Mouse (Mus musculus): Measurements from ENCODE around the gene Gucy2g. TPM values are rescaled to one million over a fixed set of nuclear protein-coding genes. Genes with fewer than 3 reads are reported as not detected.
"Not testable (repeated sequence)": the region's sequence is repeated elsewhere in the genome, so short reads cannot be mapped to it uniquely, and the experiment has no call there.

The Gucy2g gene
- polyA plus RNA-seq, 1 experiment from 2014 or later, result not detected

GRCm38 (mm10) chr19:55169236-55169729 lies 71.8 kb downstream of the Gucy2g start:
- not testable (repeated sequence) for H3K4me2 ChIP-seq (ENCODE audit: low read depth); H3K9ac ChIP-seq (ENCODE audit: low read length); H3K4me1 ChIP-seq (ENCODE audit: control insufficient read depth, insufficient read depth, low read length); H3K27me3 ChIP-seq (ENCODE audit: control insufficient read depth, insufficient read depth, low read length); DNase-seq (ENCODE audit: low spot score); H3K27ac ChIP-seq (ENCODE audit: low read depth, low read length); H3K9me3 ChIP-seq (ENCODE audit: control insufficient read depth, low read length); H3K36me3 ChIP-seq (ENCODE audit: control insufficient read depth, insufficient read depth, low read length); ATAC-seq (ENCODE audit: insufficient read depth, low FRiP score, low TSS enrichment); H3K4me3 ChIP-seq (ENCODE audit: low read depth, low read length)
- 91% methylated on average over 8 of the region's 8 CpGs for WGBS

- 87% methylated on average over 6 of the region's 6 CpGs for WGBS
- DNase-seq (ENCODE audit: low spot score), result no peak
- no peak overlapping the region for H3K4me2 ChIP-seq (ENCODE audit: low read depth)
- H3K9me3 ChIP-seq (ENCODE audit: control insufficient read depth, low read length), result no peaks in the 10 kb centered on the region
- no peak overlapping the region for H3K27ac ChIP-seq (ENCODE audit: low read depth, low read length)
- H3K4me1 ChIP-seq (ENCODE audit: control insufficient read depth, insufficient read depth, low read length), result no peaks in the 10 kb centered on the region
- no peak overlapping the region for H3K4me3 ChIP-seq (ENCODE audit: low read depth, low read length)
- H3K27me3 ChIP-seq (ENCODE audit: control insufficient read depth, insufficient read depth, low read length), result no peaks in the 10 kb centered on the region
- H3K9ac ChIP-seq (ENCODE audit: low read length), result no peak overlapping the region
- ATAC-seq (ENCODE audit: insufficient read depth, low FRiP score, low TSS enrichment), result no peak
- H3K36me3 ChIP-seq (ENCODE audit: control insufficient read depth, insufficient read depth, low read length), result no peaks in the 10 kb centered on the region
Observed at GRCm38 (mm10) chr19:55168360-55168759, 72.7 kb downstream of the Gucy2g start.

DNA sequence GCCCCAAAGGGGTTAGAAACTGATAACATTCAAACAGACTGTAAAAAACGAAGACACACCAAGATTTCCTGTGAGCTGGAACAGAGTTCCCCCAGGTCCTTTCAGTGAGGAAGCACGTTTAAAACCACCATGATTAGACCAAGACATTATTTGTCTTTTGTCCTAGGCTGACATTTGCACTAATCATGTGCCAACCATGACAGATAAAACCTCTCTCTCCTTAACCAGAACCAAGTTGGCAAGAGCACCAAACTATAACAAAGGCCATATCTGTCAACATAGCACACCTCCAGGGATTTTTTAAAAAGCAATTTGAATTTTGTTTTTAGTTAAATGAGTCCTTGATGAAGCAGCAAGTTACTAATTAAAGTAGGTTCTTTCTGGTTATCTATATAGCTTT lies 73.3 kb downstream of the Gucy2g start:
- Histone ChIP-seq H3K27me3 (ENCODE audit: control insufficient read depth, insufficient read depth, low read length) (no peaks in the 10 kb centered on the region), H3K36me3 (ENCODE audit: control insufficient read depth, insufficient read depth, low read length) (no peaks in the 10 kb centered on the region)
- 77% methylated on average over 2 of the region's 2 CpGs for WGBS

DNA sequence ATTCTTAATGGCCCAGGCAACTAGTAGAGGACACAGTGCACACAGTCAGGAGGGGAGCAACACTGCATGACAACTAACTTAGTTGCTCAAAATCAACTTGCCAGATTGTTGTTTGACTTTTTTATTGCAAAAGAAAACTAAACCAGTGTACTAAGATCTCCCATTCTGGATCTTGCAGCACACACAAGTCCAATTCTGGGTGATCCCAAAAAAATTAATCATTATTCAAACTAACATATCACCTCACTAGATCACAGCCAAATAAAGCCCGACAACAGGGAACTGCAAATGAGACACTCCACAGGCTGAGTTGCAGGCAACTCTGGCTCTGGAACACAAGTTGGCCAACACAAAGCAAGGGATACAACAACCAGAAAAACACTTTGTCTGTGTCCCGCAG lies 74.3 kb downstream of the Gucy2g start:
- no peak for ATAC-seq (ENCODE audit: insufficient read depth, low FRiP score, low TSS enrichment)
- Histone ChIP-seq H3K4me2 (ENCODE audit: low read depth) (no peak overlapping the region), H3K4me3 (ENCODE audit: low read depth, low read length) (no peak overlapping the region), H3K4me1 (ENCODE audit: control insufficient read depth, insufficient read depth, low read length) (no peaks in the 10 kb centered on the region), H3K27ac (ENCODE audit: low read depth, low read length) (no peak overlapping the region), H3K36me3 (ENCODE audit: control insufficient read depth, insufficient read depth, low read length) (no peaks in the 10 kb centered on the region), H3K9ac (ENCODE audit: low read length) (no peak overlapping the region), H3K27me3 (ENCODE audit: control insufficient read depth, insufficient read depth, low read length) (no peaks in the 10 kb centered on the region), H3K9me3 (ENCODE audit: control insufficient read depth, low read length) (no peaks in the 10 kb centered on the region)
- WGBS, result 88% methylated on average over 2 of the region's 2 CpGs
- no peak for DNase-seq (ENCODE audit: low spot score)

More for the DNA sequence above, 73.3 kb downstream of the Gucy2g start:
- H3K9ac ChIP-seq (ENCODE audit: low read length), result no peak overlapping the region
- no peaks in the 10 kb centered on the region for H3K4me1 ChIP-seq (ENCODE audit: control insufficient read depth, insufficient read depth, low read length)
- ATAC-seq (ENCODE audit: insufficient read depth, low FRiP score, low TSS enrichment), result no peak
- H3K4me3 ChIP-seq (ENCODE audit: low read depth, low read length), result no peak overlapping the region
- no peak overlapping the region for H3K4me2 ChIP-seq (ENCODE audit: low read depth)
- DNase-seq (ENCODE audit: low spot score), result no peak
- no peak overlapping the region for H3K27ac ChIP-seq (ENCODE audit: low read depth, low read length)
- no peaks in the 10 kb centered on the region for H3K9me3 ChIP-seq (ENCODE audit: control insufficient read depth, low read length)

- no peak for DNase-seq (ENCODE audit: low spot score)
- H3K9me3 ChIP-seq (ENCODE audit: control insufficient read depth, low read length), result no peaks in the 10 kb centered on the region
- no peak for ATAC-seq (ENCODE audit: insufficient read depth, low FRiP score, low TSS enrichment)
Observed at GRCm38 (mm10) chr19:55165954-55166353, 75.1 kb downstream of the Gucy2g start.

DNA sequence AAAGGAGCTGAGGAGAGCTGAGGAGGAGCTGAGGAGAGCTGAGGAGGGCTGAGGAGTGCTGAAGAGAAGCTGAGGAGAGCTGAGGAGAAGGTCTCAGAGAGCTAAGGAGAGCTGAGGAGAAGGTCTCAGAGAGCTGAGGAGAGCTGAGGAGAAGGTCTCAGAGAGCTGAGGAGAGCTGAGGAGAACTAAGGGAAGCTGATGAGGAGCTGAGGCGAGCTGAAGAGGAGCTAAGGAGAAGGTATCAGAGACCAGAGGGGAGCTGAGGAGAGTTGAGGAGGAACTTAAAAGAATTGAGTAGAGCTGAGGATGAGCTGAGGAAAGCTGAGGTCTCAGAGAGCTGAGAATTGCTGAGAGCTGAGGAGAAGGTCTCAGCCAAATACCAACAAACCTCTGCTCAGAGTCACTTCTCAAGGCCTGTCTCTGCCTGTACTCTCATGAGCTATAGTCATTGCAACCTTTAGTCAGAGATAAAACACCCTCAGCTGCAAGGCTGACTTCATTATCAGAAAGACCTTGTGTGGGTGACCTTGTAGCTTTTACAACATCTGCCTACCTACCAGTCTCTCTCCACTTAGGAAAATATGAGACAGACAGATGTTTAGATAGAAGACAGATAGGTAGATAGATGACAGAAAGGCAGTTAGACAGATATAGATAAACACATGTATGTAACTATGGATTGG lies 75.7 kb downstream of the Gucy2g start:
- H3K27ac ChIP-seq (ENCODE audit: low read depth, low read length), result no peak overlapping the region
- no peak for ATAC-seq (ENCODE audit: insufficient read depth, low FRiP score, low TSS enrichment)
- H3K9me3 ChIP-seq (ENCODE audit: control insufficient read depth, low read length), result no peaks in the 10 kb centered on the region
- WGBS, result 82% methylated on average over 1 of the region's 1 CpGs
- H3K4me3 ChIP-seq (ENCODE audit: low read depth, low read length), result no peak overlapping the region
- no peak for DNase-seq (ENCODE audit: low spot score)
- no peak overlapping the region for H3K4me2 ChIP-seq (ENCODE audit: low read depth)
- H3K9ac ChIP-seq (ENCODE audit: low read length), result no peak overlapping the region
- no peaks in the 10 kb centered on the region for H3K4me1 ChIP-seq (ENCODE audit: control insufficient read depth, insufficient read depth, low read length)
- no peaks in the 10 kb centered on the region for H3K27me3 ChIP-seq (ENCODE audit: control insufficient read depth, insufficient read depth, low read length)
- no peaks in the 10 kb centered on the region for H3K36me3 ChIP-seq (ENCODE audit: control insufficient read depth, insufficient read depth, low read length)

More at GRCm38 (mm10) chr19:55165954-55166353, 75.1 kb downstream of the Gucy2g start:
- H3K36me3 ChIP-seq (ENCODE audit: control insufficient read depth, insufficient read depth, low read length), result no peaks in the 10 kb centered on the region
- H3K4me3 ChIP-seq (ENCODE audit: low read depth, low read length), result no peak overlapping the region
- no peaks in the 10 kb centered on the region for H3K27me3 ChIP-seq (ENCODE audit: control insufficient read depth, insufficient read depth, low read length)
- H3K27ac ChIP-seq (ENCODE audit: low read depth, low read length), result no peak overlapping the region
- H3K9ac ChIP-seq (ENCODE audit: low read length), result no peak overlapping the region
- H3K4me1 ChIP-seq (ENCODE audit: control insufficient read depth, insufficient read depth, low read length), result no peaks in the 10 kb centered on the region
- 81% methylated on average over 4 of the region's 4 CpGs for WGBS
- no peak overlapping the region for H3K4me2 ChIP-seq (ENCODE audit: low read depth)

GRCm38 (mm10) chr19:55164162-55164561 lies 76.9 kb downstream of the Gucy2g start:
- H3K9ac ChIP-seq (ENCODE audit: low read length), result no peak overlapping the region
- H3K4me2 ChIP-seq (ENCODE audit: low read depth), result no peak overlapping the region
- DNase-seq (ENCODE audit: low spot score) (no peak), ATAC-seq (ENCODE audit: insufficient read depth, low FRiP score, low TSS enrichment) (no peak)
- H3K27me3 ChIP-seq (ENCODE audit: control insufficient read depth, insufficient read depth, low read length), result no peaks in the 10 kb centered on the region
- no peaks in the 10 kb centered on the region for H3K36me3 ChIP-seq (ENCODE audit: control insufficient read depth, insufficient read depth, low read length)
- no peaks in the 10 kb centered on the region for H3K4me1 ChIP-seq (ENCODE audit: control insufficient read depth, insufficient read depth, low read length)
- H3K9me3 ChIP-seq (ENCODE audit: control insufficient read depth, low read length), result no peaks in the 10 kb centered on the region
- WGBS, result 83% methylated on average over 1 of the region's 1 CpGs
- H3K4me3 ChIP-seq (ENCODE audit: low read depth, low read length), result no peak overlapping the region
- H3K27ac ChIP-seq (ENCODE audit: low read depth, low read length), result no peak overlapping the region

DNA sequence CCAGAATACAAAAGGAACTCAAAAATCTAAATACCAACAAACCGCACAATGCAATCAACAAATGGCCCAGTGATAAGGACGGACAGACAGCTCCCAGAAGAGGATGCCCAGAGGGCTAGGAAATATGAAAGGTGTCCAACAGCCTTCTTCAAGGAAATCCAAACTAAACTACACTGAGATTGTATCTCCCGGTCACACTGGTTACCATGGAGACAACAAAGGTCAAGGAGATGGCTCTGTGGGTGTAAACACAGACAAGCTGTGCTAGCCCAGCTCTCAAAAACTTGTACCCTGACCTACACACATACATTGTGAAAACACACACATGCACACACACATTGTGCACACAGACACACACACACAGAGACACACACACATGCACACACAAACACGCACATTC lies 78.8 kb downstream of the Gucy2g start:
- Histone ChIP-seq H3K4me3 (ENCODE audit: low read depth, low read length) (no peak overlapping the region), H3K27ac (ENCODE audit: low read depth, low read length) (no peak overlapping the region), H3K27me3 (ENCODE audit: control insufficient read depth, insufficient read depth, low read length) (no peaks in the 10 kb centered on the region), H3K9ac (ENCODE audit: low read length) (no peak overlapping the region), H3K4me2 (ENCODE audit: low read depth) (no peak overlapping the region), H3K4me1 (ENCODE audit: control insufficient read depth, insufficient read depth, low read length) (no peaks in the 10 kb centered on the region), H3K36me3 (ENCODE audit: control insufficient read depth, insufficient read depth, low read length) (no peaks in the 10 kb centered on the region), H3K9me3 (ENCODE audit: control insufficient read depth, low read length) (no peaks in the 10 kb centered on the region)
- WGBS, result 76% methylated on average over 4 of the region's 4 CpGs
- no peak for DNase-seq (ENCODE audit: low spot score)
- ATAC-seq (ENCODE audit: insufficient read depth, low FRiP score, low TSS enrichment), result no peak

- H3K27ac ChIP-seq (ENCODE audit: low read depth, low read length), result no peak overlapping the region
- 86% methylated on average over 6 of the region's 6 CpGs for WGBS
Observed at GRCm38 (mm10) chr19:55159826-55160225, 81.2 kb downstream of the Gucy2g start.

More at GRCm38 (mm10) chr19:55159826-55160225, 81.2 kb downstream of the Gucy2g start:
- Histone ChIP-seq H3K9ac (ENCODE audit: low read length) (no peak overlapping the region), H3K4me2 (ENCODE audit: low read depth) (no peak overlapping the region), H3K27me3 (ENCODE audit: control insufficient read depth, insufficient read depth, low read length) (no peaks in the 10 kb centered on the region), H3K9me3 (ENCODE audit: control insufficient read depth, low read length) (no peaks in the 10 kb centered on the region), H3K4me3 (ENCODE audit: low read depth, low read length) (no peak overlapping the region), H3K4me1 (ENCODE audit: control insufficient read depth, insufficient read depth, low read length) (no peaks in the 10 kb centered on the region), H3K36me3 (ENCODE audit: control insufficient read depth, insufficient read depth, low read length) (no peaks in the 10 kb centered on the region)
- no peak for DNase-seq (ENCODE audit: low spot score)
- no peak for ATAC-seq (ENCODE audit: insufficient read depth, low FRiP score, low TSS enrichment)
